Mouse (Mus musculus) adrenal gland, postnatal 36 days (tissue): Measurements from ENCODE around the gene Gm16513. TPM values are rescaled to one million over a fixed set of nuclear protein-coding genes. Genes with fewer than 3 reads are reported as not detected.
"Not testable (repeated sequence)": the region's sequence is repeated elsewhere in the genome, so short reads cannot be mapped to it uniquely, and the experiment has no call there.

ENCODE experiments used
- DNase-seq, 2 experiments: peaks; one replicate each; pipeline ENCODE4 v3.0.0; 2021; ENCODE audit warnings: mixed read lengths in 1 of 2
- long read RNA-seq, 2 experiments: library from polyadenylated mRNA; stranded (forward); transcript quantifications; one replicate each; pipeline ENCODE4 v2.0.0; 2021; ENCODE audit warnings: borderline sequencing depth in 2 of 2
- total RNA-seq, 2 experiments: library from RNA; stranded (reverse); gene quantifications; 2 replicates each; pipeline ENCODE4 v1.2.3; 2021

Gm16513 gene
- total RNA-seq: not detected
- long read RNA-seq, experiment 1: 0 reads
- long read RNA-seq, experiment 2: 0 reads

GRCm38 (mm10) chr5:95182324-95182723 is at the start of gene Gm16513:
Gm16513 (plus strand) TSS chr5:95182624.
- not testable (repeated sequence) for DNase-seq

Other genes with a start within 250 kb of the Gm16513 start
- gene Gm6367, start 194.0 kb upstream of the Gm16513 start, total RNA-seq: not detected
- gene Gm7942, start 75.7 kb upstream of the Gm16513 start, total RNA-seq: not detected
- not detected for gene Gm10424, start 90.1 kb downstream of the Gm16513 start, total RNA-seq
- not detected for gene Gm3259, start 123.3 kb downstream of the Gm16513 start, total RNA-seq